Mouse (Mus musculus) lung, embryonic 14.5 days (tissue): ENCODE data around the gene Eloa. TPM values are rescaled to one million over a fixed set of nuclear protein-coding genes. Genes with fewer than 3 reads are reported as not detected.
A peak's percentile ranks its signal among the peaks of the same experiment; 100 is the strongest.
"Not testable (repeated sequence)": the region's sequence is repeated elsewhere in the genome, so short reads cannot be mapped to it uniquely, and the experiment has no call there.

Experiments
- ATAC-seq: fragments of 200-750 bp; cut with Nextera tagmentation; 2 replicates; pipeline ENCODE4 v1.8.0; 2017; ENCODE audit warnings: mild to moderate bottlenecking, moderate TSS enrichment, moderate library complexity; ENCODE audit not compliant: insufficient read depth
- DNase-seq: peaks from one replicate; pipeline ENCODE4 v3.0.0-alpha.2; 2015
- H3K27ac ChIP-seq: fragments of 300-500 bp; sonication (generic); 2 replicates; pipeline ENCODE4 v1.5.1; 2014; ENCODE audit warnings: low read depth, mild to moderate bottlenecking, moderate library complexity
- H3K27me3 ChIP-seq: fragments of 300-500 bp; sonication (generic); 2 replicates; pipeline ENCODE4 v1.6.1; 2014; ENCODE audit warnings: low read length, control low read depth; ENCODE audit not compliant: insufficient read depth
- H3K36me3 ChIP-seq: fragments of 300-500 bp; sonication (generic); 2 replicates; pipeline ENCODE4 v1.6.1; 2014; ENCODE audit warnings: control low read depth; ENCODE audit not compliant: insufficient read depth
- H3K4me1 ChIP-seq: fragments of 300-500 bp; sonication (generic); 2 replicates; pipeline ENCODE4 v1.6.1; 2014; ENCODE audit warnings: antibody characterized with exemption, control low read depth; ENCODE audit not compliant: insufficient read depth
- H3K4me2 ChIP-seq: fragments of 300-500 bp; sonication (generic); 2 replicates; pipeline ENCODE4 v1.6.1; 2014; ENCODE audit warnings: mild to moderate bottlenecking
- H3K4me3 ChIP-seq: fragments of 300-500 bp; sonication (generic); 2 replicates; pipeline ENCODE4 v1.5.1; 2014; ENCODE audit warnings: low read depth, low read length
- H3K9ac ChIP-seq: fragments of 300-500 bp; sonication (generic); 2 replicates; pipeline ENCODE4 v1.6.1; 2014
- H3K9me3 ChIP-seq: fragments of 300-500 bp; sonication (generic); 2 replicates; pipeline ENCODE4 v1.6.1; 2016; ENCODE audit warnings: low read depth, low read length, control low read depth
- CTCF ChIP-seq: IDR thresholded peaks from 2 replicates; pipeline ENCODE4 v1.5.1; 2016; ENCODE audit warnings: antibody characterized with exemption, low read depth
- WGBS: fragments of 180-500 bp; shearing (Covaris S2); extraction: QIAGEN DNeasy Blood & Tissue Kit; methylation state at CpG from one replicate; pipeline ENCODE4 v1.1.7; 2014; 5-methylcytosine and 5-hydroxymethylcytosine counted together
- polyA plus RNA-seq: library from polyadenylated mRNA; unstranded; fragments of >200 nt; fragmentation: Nextera tagmentation; extraction: Ambion mirVana; gene quantifications from 2 replicates; pipeline ENCODE4 v1.2.1, GENCODE M21; 2014

Eloa gene
- polyA plus RNA-seq, 1 experiment from 2014 or later = 41.8 TPM

- H3K9me3 ChIP-seq = no peaks in the 10 kb centered on the region
- H3K36me3 ChIP-seq = peaks cover 41% of the 10 kb centered on the region
- ATAC-seq = no peak
- no peak overlapping the region for H3K27ac ChIP-seq
- H3K4me2 ChIP-seq = peak overlapping the region; percentile 81; the same call in 1 of the 2 replicates
- 0 out of 2 replicates have a peak, but pooled peaks cover 3% of the 10 kb centered on the region for H3K4me1 ChIP-seq
- no peak for TF ChIP-seq CTCF
- WGBS = 83% methylated on average over 5 of the region's 5 CpGs
- H3K27me3 ChIP-seq = no peaks in the 10 kb centered on the region
- no peak overlapping the region; the same call in 1 of the 2 replicates for H3K9ac ChIP-seq
- no peak for DNase-seq
- peak overlapping the region; percentile 95 for H3K4me3 ChIP-seq
Observed at GRCm38 (mm10) chr4:135985193-135985592, 36.4 kb downstream of the Eloa start.

GRCm38 (mm10) chr4:135984556-135984955, 37.0 kb downstream of the Eloa start:
- 0 out of 2 replicates have a peak overlapping the region, but pooled peaks have one; percentile 4 for H3K4me2 ChIP-seq
- H3K36me3 ChIP-seq = peaks cover 41% of the 10 kb centered on the region
- TF ChIP-seq CTCF = no peak
- H3K4me1 ChIP-seq = 0 out of 2 replicates have a peak, but pooled peaks cover 3% of the 10 kb centered on the region
- H3K9ac ChIP-seq = no peak overlapping the region
- H3K9me3 ChIP-seq = no peaks in the 10 kb centered on the region
- no peak for ATAC-seq
- no peak for DNase-seq
- no peak overlapping the region for H3K27ac ChIP-seq
- no peak overlapping the region for H3K4me3 ChIP-seq
- 82% methylated on average over 5 of the region's 5 CpGs for WGBS
- no peaks in the 10 kb centered on the region for H3K27me3 ChIP-seq

GRCm38 (mm10) chr4:135981524-135982063, 40.0 kb downstream of the Eloa start:
- no peak for DNase-seq
- H3K36me3 ChIP-seq = peaks cover 59% of the 10 kb centered on the region
- no peak for ATAC-seq
- H3K9me3 ChIP-seq = no peaks in the 10 kb centered on the region
- TF ChIP-seq CTCF = no peak
- no peak overlapping the region for H3K4me3 ChIP-seq
- no peak overlapping the region for H3K27ac ChIP-seq
- H3K9ac ChIP-seq = no peak overlapping the region
- no peak overlapping the region for H3K4me2 ChIP-seq
- 0 out of 2 replicates have a peak, but pooled peaks cover 3% of the 10 kb centered on the region for H3K4me1 ChIP-seq
- 66% methylated on average over 7 of the region's 7 CpGs for WGBS
- H3K27me3 ChIP-seq = no peaks in the 10 kb centered on the region

GRCm38 (mm10) chr4:135980223-135980622, 41.3 kb downstream of the Eloa start:
- not testable (repeated sequence) for DNase-seq, H3K9ac ChIP-seq, H3K4me2 ChIP-seq, H3K27me3 ChIP-seq, H3K4me1 ChIP-seq, H3K4me3 ChIP-seq, H3K27ac ChIP-seq, H3K9me3 ChIP-seq, ATAC-seq
- H3K36me3 ChIP-seq = peaks cover 69% of the 10 kb centered on the region
- 90% methylated on average over 5 of the region's 5 CpGs for WGBS

GRCm38 (mm10) chr4:135976146-135976545, 45.4 kb downstream of the Eloa start:
- WGBS = 89% methylated on average over 12 of the region's 12 CpGs
- TF ChIP-seq CTCF = no peak
- H3K36me3 ChIP-seq = peaks cover 43% of the 10 kb centered on the region
- H3K9me3 ChIP-seq = no peaks in the 10 kb centered on the region
- H3K27me3 ChIP-seq = no peaks in the 10 kb centered on the region
- no peaks in the 10 kb centered on the region for H3K4me1 ChIP-seq
- no peak overlapping the region for H3K4me2 ChIP-seq
- no peak overlapping the region for H3K9ac ChIP-seq
- no peak for DNase-seq
- H3K27ac ChIP-seq = no peak overlapping the region
- no peak overlapping the region for H3K4me3 ChIP-seq
- no peak for ATAC-seq

- Histone ChIP-seq H3K27me3 (no peaks in the 10 kb centered on the region), H3K9ac (peak overlapping the region; percentile 85; the same call in 1 of the 2 replicates), H3K4me1 (no peaks in the 10 kb centered on the region), H3K4me2 (peak overlapping the region; percentile 86), H3K36me3 (peaks cover 54% of the 10 kb centered on the region), H3K4me3 (peak overlapping the region; percentile 89), H3K27ac (no peak overlapping the region), H3K9me3 (no peaks in the 10 kb centered on the region)
- no peak for TF ChIP-seq CTCF
- DNase-seq = no peak
- no peak for ATAC-seq
- WGBS = 57% methylated on average over 13 of the region's 13 CpGs
Observed at GRCm38 (mm10) chr4:135972911-135973811, 48.4 kb downstream of the Eloa start.

GRCm38 (mm10) chr4:135972556-135972906, 49.0 kb downstream of the Eloa start, which contains the start of gene Lypla2:
Lypla2 (minus strand) TSS chr4:135972626.
- ATAC-seq (peak; percentile 79), DNase-seq (peak; percentile 91)
- 1% methylated on average over 18 of the region's 19 CpGs for WGBS
- H3K9ac ChIP-seq = peak within 1 kb of the TSS; percentile 85
- peak within 1 kb of the TSS; percentile 89 for H3K4me3 ChIP-seq
- peaks cover 60% of the 10 kb centered on the region for H3K36me3 ChIP-seq
- peak within 1 kb of the TSS; percentile 86 for H3K4me2 ChIP-seq
- no peak for TF ChIP-seq CTCF
- H3K27me3 ChIP-seq = no peaks in the 10 kb centered on the region
- peak within 1 kb of the TSS; percentile 43; the same call in 1 of the 2 replicates for H3K27ac ChIP-seq
- no peaks in the 10 kb centered on the region for H3K9me3 ChIP-seq
- no peaks in the 10 kb centered on the region for H3K4me1 ChIP-seq
